Mouse (Mus musculus): ENCODE measurements around the gene Siah1a. TPM values are rescaled to one million over a fixed set of nuclear protein-coding genes. Genes with fewer than 3 reads are reported as not detected.

Siah1a gene
- total and polyA plus RNA-seq, 3 experiments = 11.5 to 16.3 (median 15.6) TPM

- Histone ChIP-seq H3K9ac (ENCODE audit: low read depth, low read length) (peak overlapping the region; percentile 36), H3K4me1 (ENCODE audit: control insufficient read depth, insufficient read depth, low read length) (no peaks in the 10 kb centered on the region), H3K4me3 (peak overlapping the region; percentile 38), H3K27me3 (ENCODE audit: control insufficient read depth, insufficient read depth, low read length) (no peaks in the 10 kb centered on the region), H3K36me3 (ENCODE audit: control insufficient read depth, insufficient read depth, low read length) (no peaks in the 10 kb centered on the region), H3K79me2 (replicated peaks; ENCODE audit: control insufficient read depth, insufficient read depth, low read length) (no peaks in the 10 kb centered on the region), H3K27ac (peak overlapping the region; percentile 68)
- WGBS = 31% methylated on average over 23 of the region's 23 CpGs
- intact Hi-C loops (cut with DNase I) = no loop called here
- DNase-seq = peak; percentile 47 to 51
- no peak for TF ChIP-seq POLR2A (IDR thresholded peaks at IDR 0.05; ENCODE audit: insufficient read depth, low read depth, low read length)
- no peak for TF ChIP-seq EP300 (IDR thresholded peaks at IDR 0.05; ENCODE audit: insufficient read depth, low read depth, low read length)
- no peak for TF ChIP-seq CTCF (IDR thresholded peaks at IDR 0.05)
These were observed 11.4 kb upstream of the Siah1a start for GRCm38 (mm10) chr8:86756948-86757733.

DNA sequence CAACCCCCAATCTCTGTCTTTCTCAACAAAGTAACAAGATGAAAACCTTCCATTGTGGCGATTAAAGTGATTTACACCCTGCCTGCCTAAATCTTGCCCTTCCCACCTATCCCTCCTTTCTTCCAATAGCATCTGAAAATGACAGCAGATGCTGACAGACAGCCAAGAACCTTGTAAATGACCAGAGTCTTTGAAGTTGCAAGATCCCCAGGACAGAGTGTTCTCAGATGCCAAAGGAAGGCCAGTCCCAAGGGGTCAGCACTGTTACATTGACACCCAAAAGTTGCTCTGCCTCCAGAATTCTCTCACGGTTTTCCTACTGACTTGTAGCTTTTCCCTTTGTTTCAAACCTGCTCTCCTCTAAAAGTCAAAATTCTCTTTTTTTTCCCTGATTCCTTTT lies 4.1 kb upstream of the Siah1a start:
- intact Hi-C loops (cut with DNase I) = loop anchor here (5.0 kb wide), 2 partner anchors 92 to 152 kb away; no protein-coding TSS in a partner anchor
- Histone ChIP-seq H3K9ac (ENCODE audit: low read depth, low read length) (no peak overlapping the region), H3K27me3 (ENCODE audit: control insufficient read depth, insufficient read depth, low read length) (no peaks in the 10 kb centered on the region; the same call in 1 of the 2 replicates), H3K79me2 (replicated peaks; ENCODE audit: control insufficient read depth, insufficient read depth, low read length) (no peaks in the 10 kb centered on the region), H3K27ac (no peak overlapping the region), H3K36me3 (ENCODE audit: control insufficient read depth, insufficient read depth, low read length) (no peaks in the 10 kb centered on the region; the same call in 1 of the 2 replicates), H3K4me3 (no peak overlapping the region), H3K4me1 (ENCODE audit: control insufficient read depth, insufficient read depth, low read length) (peaks cover 3% of the 10 kb centered on the region; the same call in 1 of the 2 replicates)
- TF ChIP-seq CTCF (IDR thresholded peaks at IDR 0.05) = no peak
- no peak for TF ChIP-seq EP300 (IDR thresholded peaks at IDR 0.05; ENCODE audit: insufficient read depth, low read depth, low read length)
- TF ChIP-seq POLR2A (IDR thresholded peaks at IDR 0.05; ENCODE audit: insufficient read depth, low read depth, low read length) = no peak
- WGBS = 41% methylated on average over 2 of the region's 2 CpGs
- DNase-seq = no peak

DNA sequence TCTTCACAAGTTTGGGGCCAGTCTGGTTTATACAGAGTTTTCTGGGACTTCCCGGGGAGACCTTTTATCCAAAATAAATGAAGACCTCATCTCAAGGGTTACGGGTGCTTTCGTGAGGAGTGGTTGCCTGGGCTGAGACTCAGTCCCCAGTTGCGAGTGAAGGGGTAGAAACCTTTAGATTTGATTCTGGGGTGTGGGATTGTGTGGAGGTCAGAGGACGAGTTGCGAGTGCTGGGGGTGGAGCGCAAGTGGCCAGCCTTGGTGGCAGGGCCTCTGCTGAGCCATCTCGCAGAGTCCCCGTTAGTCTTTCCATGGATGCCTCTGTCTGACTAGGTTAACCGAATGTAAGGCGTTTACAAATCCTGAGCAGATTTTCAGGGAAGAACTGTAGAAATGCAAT lies 777 bp upstream of the Siah1a start:
- TF ChIP-seq POLR2A (IDR thresholded peaks at IDR 0.05; ENCODE audit: insufficient read depth, low read depth, low read length) = no peak
- TF ChIP-seq CTCF (IDR thresholded peaks at IDR 0.05) = no peak
- TF ChIP-seq EP300 (IDR thresholded peaks at IDR 0.05; ENCODE audit: insufficient read depth, low read depth, low read length) = no peak
- no peak for DNase-seq

DNA sequence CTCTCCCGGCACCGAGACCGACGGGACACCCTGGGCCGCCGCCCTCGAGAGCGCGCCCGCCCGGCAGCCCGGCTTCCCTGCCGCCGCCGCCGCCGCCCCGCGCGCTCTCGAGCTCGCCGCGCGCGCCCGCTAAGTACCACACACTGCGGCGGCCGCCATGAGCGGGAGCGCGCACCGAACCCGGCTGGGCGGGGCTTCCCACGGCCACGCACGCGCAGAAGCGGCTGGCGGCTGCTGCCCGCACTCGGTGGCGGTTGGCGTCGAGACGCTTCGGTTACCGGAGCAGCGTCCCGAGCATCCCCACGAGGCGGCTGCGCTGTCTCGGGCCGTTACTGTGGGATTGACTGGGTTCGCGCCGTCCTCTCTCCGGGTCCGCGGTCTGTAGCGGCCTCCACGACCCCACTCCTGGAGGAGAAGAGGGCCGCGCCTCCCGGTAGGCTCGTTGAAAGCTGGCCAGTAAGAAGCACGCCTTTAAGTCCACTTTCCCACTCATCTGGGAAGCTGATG lies 254 bp upstream of the Siah1a start:
- H3K27me3 ChIP-seq (ENCODE audit: control insufficient read depth, insufficient read depth, low read length) = no peaks in the 10 kb centered on the region
- peak; percentile 97 to 99 for DNase-seq
- peaks cover 13% of the 10 kb centered on the region for H3K36me3 ChIP-seq (ENCODE audit: control insufficient read depth, insufficient read depth, low read length)
- peak overlapping the region; percentile 100 for H3K9ac ChIP-seq (ENCODE audit: low read depth, low read length)
- H3K4me3 ChIP-seq = peak overlapping the region; percentile 94
- under 1% methylated on average over 70 of the region's 70 CpGs for WGBS
- peaks cover 14% of the 10 kb centered on the region for H3K4me1 ChIP-seq (ENCODE audit: control insufficient read depth, insufficient read depth, low read length)
- H3K27ac ChIP-seq = peak overlapping the region; percentile 98
- H3K79me2 ChIP-seq (replicated peaks; ENCODE audit: control insufficient read depth, insufficient read depth, low read length) = peaks cover 2% of the 10 kb centered on the region; the same call in 1 of the 2 replicates
- intact Hi-C loops (cut with DNase I) = loop anchor here (2.0 to 5.0 kb wide), 3 partner anchors 41 to 156 kb away; no protein-coding TSS in a partner anchor
- TF ChIP-seq EP300 (IDR thresholded peaks at IDR 0.05; ENCODE audit: insufficient read depth, low read depth, low read length) = no peak
- TF ChIP-seq POLR2A (IDR thresholded peaks at IDR 0.05; ENCODE audit: insufficient read depth, low read depth, low read length) = peak; percentile 58

More for the DNA sequence above, 777 bp upstream of the Siah1a start:
- Histone ChIP-seq H3K9ac (ENCODE audit: low read depth, low read length) (peak overlapping the region; percentile 84), H3K79me2 (replicated peaks; ENCODE audit: control insufficient read depth, insufficient read depth, low read length) (peaks cover 2% of the 10 kb centered on the region; the same call in 1 of the 2 replicates), H3K27ac (peak overlapping the region; percentile 98), H3K36me3 (ENCODE audit: control insufficient read depth, insufficient read depth, low read length) (peaks cover 13% of the 10 kb centered on the region), H3K4me3 (peak overlapping the region; percentile 94), H3K27me3 (ENCODE audit: control insufficient read depth, insufficient read depth, low read length) (no peaks in the 10 kb centered on the region; the same call in 1 of the 2 replicates), H3K4me1 (ENCODE audit: control insufficient read depth, insufficient read depth, low read length) (peaks cover 14% of the 10 kb centered on the region)
- WGBS = 7% methylated on average over 11 of the region's 11 CpGs
- intact Hi-C loops (cut with DNase I) = loop anchor here (2.0 to 5.0 kb wide), 3 partner anchors 40 to 156 kb away; no protein-coding TSS in a partner anchor

DNA sequence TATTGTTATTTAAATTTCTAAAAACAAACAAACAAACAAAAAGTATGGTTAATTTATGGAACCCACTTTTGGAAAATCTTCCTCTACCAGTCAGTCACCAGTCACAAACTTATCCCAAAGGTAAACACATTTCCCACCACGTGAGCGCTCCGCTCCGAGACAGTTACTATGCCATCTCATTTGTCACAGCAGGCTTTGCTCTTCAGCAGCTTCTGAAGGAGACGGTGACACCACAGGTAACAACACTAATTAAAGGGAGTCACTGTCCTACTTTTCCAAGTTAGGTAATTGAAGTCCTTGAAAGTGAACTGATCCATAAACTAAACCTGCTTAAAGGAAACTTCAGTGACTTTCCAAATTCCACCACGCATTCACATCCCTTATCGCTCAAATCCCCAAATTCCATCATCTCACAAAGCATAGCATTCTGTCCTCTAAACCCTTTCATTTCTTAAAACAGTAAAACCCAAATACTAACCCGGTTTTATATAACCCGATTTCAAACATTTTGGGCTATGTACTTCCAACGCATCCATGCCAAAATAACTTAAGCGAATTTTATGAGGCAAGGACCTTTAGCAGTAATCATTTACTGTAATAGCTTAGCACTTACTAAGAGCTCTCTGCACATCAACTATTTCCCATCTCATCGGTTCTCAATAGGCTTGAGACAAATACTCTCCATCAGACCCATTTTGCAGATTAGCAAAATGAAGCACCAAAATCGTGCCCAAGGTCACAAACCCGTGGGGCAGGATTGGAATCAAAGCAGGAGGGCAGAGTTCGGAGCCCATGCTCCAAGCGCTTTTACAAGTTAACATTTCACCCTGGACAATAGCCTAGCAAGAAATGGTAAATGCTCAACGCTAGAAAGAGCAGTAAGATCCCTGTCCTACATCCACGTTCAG lies 1.2 kb downstream of the Siah1a start:
- H3K4me3 ChIP-seq = peak overlapping the region; percentile 94
- H3K36me3 ChIP-seq (ENCODE audit: control insufficient read depth, insufficient read depth, low read length) = peaks cover 20% of the 10 kb centered on the region
- intact Hi-C loops (cut with DNase I) = loop anchor here (5.0 kb wide), 3 partner anchors 98 to 158 kb away; partner anchors contain the start of gene Lonp2
- H3K27ac ChIP-seq = peak overlapping the region; percentile 98
- H3K27me3 ChIP-seq (ENCODE audit: control insufficient read depth, insufficient read depth, low read length) = no peaks in the 10 kb centered on the region
- DNase-seq = no peak
- WGBS = 7% methylated on average over 18 of the region's 18 CpGs
- H3K79me2 ChIP-seq (replicated peaks; ENCODE audit: control insufficient read depth, insufficient read depth, low read length) = peaks cover 2% of the 10 kb centered on the region; the same call in 1 of the 2 replicates
- peaks cover 14% of the 10 kb centered on the region for H3K4me1 ChIP-seq (ENCODE audit: control insufficient read depth, insufficient read depth, low read length)
- TF ChIP-seq CTCF (IDR thresholded peaks at IDR 0.05) (no peak), EP300 (IDR thresholded peaks at IDR 0.05; ENCODE audit: insufficient read depth, low read depth, low read length) (no peak), POLR2A (IDR thresholded peaks at IDR 0.05; ENCODE audit: insufficient read depth, low read depth, low read length) (no peak)
- H3K9ac ChIP-seq (ENCODE audit: low read depth, low read length) = peak overlapping the region; percentile 100

All from heart, adult 2 months (tissue).